Mouse (Mus musculus) ES-Bruce4 (cell line): ENCODE data around the gene Vegfa.

Source experiments
- CTCF ChIP-seq: IDR thresholded peaks from one replicate; pipeline ENCODE4 v1.8.1; 2011; ENCODE audit warnings: low read depth, low read length
- EP300 ChIP-seq: IDR thresholded peaks from 2 replicates; pipeline ENCODE4 v1.6.1; 2011; ENCODE audit warnings: low read depth, low read length; ENCODE audit not compliant: insufficient read depth
- POLR2A ChIP-seq: IDR thresholded peaks from one replicate; pipeline ENCODE4 v1.8.1; 2011; ENCODE audit warnings: low read length; ENCODE audit not compliant: insufficient read depth

DNA sequence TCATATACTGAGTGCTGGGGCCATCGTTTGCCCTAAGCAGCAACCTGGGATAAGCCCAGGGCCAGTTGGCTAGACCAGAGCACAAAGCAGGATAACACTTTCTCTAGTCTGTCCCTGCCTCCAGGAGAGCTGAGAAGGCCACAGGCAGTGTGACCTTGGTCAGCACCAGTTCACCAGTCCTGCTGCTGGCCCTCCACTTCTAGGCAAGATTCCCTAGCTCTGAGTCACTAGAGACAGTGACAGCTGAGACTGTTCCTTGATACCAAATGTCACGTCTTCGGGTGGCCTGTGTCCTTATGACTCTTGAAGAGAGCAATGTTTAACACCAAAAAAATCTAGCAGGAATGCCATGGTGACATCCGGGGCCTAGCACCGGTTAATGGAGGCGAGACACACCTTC is 4.2 kb upstream of the Vegfa start:
- TF ChIP-seq CTCF (no peak), POLR2A (no peak), EP300 (no peak)
